Mouse (Mus musculus): ENCODE data around the gene Plcg1. TPM values are rescaled to one million over a fixed set of nuclear protein-coding genes. Genes with fewer than 3 reads are reported as not detected.

Gene Plcg1
- polyA plus RNA-seq, 1 experiment, result 14.9 TPM

DNA sequence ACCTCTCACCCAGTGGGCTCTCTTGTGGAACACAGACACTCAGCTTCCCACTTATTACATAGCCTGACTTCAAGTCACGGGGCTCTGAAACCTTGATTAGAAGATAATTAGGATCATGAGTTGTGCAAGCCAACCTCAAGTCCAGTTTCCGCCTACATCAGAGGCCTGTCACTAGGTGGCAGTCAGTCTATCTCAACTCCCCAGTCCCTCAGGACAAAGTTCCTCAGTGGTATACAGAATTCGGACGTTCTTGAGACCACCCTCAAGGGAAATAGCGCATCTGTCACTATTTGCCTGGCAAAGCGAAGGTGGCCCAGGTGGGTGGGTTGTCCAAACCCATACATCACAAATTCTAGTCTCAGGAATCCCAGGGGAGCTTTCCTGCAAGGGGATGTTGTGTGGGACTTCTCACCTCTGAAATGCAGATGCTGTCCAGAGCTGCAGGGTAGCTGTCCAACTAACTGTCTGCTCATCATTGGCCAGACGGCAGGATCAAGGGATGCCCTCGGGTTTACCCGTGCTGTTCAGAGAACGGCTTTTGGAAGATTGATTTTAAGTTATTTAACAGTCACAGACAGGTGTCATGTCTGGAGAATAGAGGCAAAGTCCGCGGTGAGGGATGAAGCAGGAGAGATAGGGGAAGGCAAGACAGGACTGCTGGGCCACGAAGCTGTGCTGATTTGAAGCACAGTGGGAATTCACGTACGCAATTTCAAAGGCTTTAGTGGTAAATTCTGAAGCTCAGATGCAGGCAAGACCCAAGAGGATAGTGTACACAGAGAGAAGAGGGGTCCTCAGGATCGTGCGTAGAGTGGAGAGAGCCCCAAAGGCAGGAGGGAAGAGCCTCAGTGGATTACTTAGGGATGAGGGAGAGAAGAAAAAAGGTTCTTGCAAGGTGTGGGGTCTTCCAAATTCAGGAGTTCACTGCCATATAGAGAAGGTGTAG lies 976 bp upstream of the Plcg1 start:
- no peak for TF ChIP-seq GATA1 (IDR thresholded peaks at IDR 0.05; ENCODE audit: low read length)

DNA sequence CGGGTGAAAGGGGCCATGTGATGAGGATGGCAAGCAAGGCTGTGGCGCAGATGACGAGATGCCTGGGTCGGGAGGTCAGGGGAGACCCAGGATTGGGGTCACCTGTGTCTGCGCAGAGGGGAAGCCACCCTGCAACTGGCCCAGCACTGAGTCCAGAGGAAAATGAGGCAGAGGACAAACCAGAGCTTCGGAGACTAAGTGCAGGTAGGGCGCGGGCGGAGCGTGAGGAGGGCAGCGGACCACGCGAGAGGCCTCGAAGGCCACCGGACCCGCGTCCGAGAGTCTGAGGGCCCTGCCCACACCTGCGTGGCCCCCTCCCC lies 343 bp upstream of the Plcg1 start:
- no peak for TF ChIP-seq GATA1 (IDR thresholded peaks at IDR 0.05; ENCODE audit: low read length)

DNA sequence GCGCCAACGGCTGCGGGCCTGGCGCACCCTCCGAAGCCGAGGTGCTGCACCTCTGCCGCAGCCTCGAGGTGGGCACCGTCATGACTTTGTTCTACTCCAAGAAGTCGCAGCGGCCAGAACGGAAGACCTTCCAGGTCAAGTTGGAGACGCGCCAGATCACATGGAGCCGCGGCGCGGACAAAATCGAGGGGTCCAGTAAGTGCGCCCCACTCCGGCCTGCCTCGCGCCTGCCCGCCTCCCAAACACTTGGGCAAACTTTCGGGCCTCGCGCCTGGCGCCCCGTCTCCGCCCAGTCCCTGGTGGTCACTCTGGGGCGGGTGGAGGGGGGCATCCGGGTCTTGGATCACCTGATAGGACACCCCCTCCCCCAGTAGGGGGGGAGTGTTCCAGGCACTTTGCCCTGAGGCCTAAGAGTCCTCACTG lies 750 bp downstream of the Plcg1 start:
- TF ChIP-seq GATA1 (IDR thresholded peaks at IDR 0.05; ENCODE audit: low read length), result no peak

DNA sequence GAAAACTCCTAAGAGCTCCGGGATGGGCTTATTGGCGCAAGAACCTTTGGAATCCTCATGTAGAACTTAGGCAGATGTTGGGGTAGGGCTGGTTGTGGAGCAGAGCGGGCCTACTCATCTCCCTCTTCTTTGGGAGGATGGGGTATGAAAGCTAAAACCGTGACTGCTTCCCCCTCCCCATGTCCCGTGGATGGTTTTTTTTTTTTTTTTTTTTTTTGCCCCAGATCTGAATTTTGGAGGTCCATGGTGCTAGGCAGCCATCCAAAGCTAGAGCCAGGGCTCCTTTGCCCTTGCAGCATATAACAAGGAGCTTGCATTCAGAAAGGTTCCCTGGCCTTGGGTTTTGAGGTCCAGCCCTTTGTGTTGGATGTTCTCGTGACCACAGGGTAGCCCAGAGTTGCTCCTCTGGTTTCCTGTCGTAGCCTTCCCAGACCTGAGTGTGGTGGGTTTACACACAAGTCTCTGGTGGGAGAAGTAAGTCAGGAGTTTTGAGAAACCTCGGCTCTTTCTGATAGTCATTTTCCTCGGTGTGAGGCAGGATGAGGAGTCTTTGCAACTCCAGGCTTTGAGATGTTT lies 1.4 kb downstream of the Plcg1 start:
- no peak for TF ChIP-seq GATA1 (IDR thresholded peaks at IDR 0.05; ENCODE audit: low read length)

DNA sequence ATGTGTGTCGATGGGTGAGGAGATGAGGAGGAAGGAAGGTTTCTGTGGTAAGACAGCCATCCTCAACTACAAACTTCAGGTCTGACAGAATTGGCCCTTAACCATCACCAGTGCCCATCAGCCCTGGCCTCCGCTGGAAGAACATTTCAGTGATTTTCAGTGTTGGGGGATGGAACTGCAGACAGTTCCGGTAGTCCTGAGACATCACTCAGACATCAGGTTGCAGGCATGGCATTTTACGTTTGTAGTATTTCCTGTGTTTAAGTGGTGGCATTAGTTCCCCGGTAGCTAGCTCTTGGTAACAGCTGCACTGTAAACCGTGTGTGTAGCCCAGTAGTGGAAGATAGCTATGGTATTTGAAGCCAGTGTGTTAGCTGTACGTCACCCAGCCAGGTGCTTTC lies 2.0 kb downstream of the Plcg1 start:
- no peak for TF ChIP-seq GATA1 (IDR thresholded peaks at IDR 0.05; ENCODE audit: low read length)

DNA sequence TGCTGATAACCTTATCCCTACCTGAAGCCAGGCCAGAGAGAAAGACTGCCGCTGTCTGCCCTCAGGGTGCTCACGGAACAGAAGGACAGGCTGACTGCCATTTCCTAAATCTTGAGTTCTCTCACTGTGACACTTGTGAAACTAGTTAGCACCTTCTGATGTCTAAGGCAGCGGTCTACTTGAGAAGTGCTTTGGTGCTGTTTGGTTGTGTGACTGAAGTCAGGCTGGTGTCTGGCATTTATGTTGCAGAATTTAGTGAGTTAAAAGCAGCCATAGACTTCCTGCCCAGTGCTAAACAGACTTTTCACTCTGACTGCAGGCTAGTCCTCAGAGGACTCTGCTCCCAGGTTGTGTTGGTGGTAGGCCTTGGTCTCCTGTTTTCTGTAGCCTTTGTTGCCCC lies 3.2 kb downstream of the Plcg1 start:
- no peak for TF ChIP-seq GATA1 (IDR thresholded peaks at IDR 0.05; ENCODE audit: low read length)

DNA sequence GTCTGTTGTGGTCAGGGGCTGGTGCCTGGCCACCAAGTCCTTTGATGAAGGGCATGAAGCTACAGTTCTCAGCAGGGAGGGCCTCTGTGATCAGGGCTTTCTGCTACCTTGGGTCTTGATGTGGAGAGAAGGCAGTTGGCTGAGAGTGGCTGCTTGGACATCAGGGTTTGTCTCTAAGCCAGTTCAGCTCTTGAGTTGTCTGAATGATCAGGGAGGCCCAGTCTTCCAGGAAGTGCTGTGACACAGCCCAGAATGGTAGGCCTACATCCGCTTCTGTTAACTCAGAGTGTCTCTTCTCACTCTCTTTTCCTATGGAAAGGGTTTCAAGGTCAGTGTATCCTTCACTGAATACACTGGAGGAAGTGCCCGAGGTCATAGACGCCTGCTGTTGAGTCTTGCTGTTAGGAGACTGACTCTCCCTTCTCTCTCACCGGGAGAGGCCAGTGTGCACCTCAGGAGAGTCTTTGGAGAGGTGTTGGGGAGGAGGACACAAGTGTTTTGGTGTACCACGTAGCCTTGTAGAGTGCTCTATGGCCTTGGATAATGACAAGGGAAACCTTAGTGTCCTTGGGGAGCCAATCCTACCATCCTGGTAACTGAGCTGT lies 4.7 kb downstream of the Plcg1 start:
- no peak for TF ChIP-seq GATA1 (IDR thresholded peaks at IDR 0.05; ENCODE audit: low read length)

DNA sequence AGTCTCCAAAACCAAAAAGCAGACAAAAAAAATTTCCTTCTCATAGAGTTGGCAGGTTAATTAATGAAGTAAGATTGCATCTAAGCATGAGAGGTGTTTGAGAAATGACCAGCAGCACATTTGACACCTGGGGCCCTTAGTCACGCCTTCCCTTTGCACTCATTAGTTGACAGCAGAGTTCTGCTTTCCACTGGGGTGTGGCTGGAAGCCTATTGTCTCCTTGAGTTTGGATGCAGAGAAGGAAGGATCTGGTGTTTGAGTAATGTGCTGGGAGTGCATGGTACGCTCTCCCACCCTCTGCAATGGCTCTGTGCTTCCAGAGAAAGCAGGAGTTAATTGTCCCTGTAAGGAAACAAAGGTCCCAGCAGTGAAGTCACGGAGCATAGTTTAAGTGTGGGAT lies 5.4 kb downstream of the Plcg1 start:
- TF ChIP-seq GATA1 (IDR thresholded peaks at IDR 0.05; ENCODE audit: low read length), result no peak

DNA sequence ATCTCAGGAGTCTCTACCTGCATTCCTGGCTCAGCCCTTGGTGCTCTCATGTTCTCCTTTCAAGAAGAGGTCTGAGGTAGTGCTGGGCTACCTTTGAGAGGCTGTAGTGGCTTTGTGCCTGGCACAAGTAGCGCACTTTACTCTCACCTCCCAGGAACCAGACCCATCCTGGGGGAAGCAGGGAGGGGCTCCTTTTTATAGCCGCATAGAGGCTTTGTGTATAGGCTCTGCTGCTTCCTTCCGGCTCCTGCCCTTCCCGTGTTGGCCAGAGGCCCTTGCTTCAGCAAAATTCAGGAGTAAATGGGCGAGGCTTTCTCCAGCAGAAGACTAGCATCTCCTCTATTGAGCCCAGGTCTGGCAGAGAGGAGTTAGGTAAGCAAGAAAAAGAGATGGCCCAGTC lies 7.3 kb downstream of the Plcg1 start:
- TF ChIP-seq GATA1 (IDR thresholded peaks at IDR 0.05; ENCODE audit: low read length), result no peak

DNA sequence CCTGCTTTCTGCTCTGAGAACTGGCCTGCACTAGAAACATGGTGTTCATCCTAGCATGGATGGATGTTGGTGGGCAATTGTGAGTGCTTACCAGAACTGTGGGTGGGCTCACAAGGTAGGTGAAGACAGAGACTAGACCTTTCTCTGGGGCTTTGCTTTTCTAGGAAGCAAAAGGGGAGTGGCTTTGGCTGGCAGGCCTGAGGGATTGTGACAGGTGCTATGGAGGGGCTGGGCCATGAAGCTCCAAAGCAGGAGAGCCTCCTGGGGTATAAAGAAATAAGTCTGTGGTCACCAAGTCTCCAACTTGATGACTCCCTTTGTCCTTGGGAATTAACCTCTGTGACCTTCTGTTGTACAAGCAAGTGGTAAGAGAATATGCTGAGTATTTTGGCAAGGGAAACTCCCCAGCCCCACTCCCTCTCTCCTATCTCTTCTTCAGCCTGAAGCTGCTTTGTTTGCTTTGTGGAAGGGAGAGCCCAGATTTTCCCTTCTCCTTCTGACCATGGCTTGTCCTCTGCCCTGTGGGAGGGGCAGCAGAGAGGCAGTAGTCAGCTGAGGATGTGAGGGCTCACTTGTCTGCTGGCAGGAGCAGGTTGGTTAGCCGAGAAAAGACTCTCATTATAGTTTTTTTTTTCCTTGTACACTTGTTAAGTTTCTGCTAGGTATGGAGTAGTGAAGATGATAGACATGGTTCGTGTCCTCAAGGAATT lies 8.7 kb downstream of the Plcg1 start:
- TF ChIP-seq GATA1 (IDR thresholded peaks at IDR 0.05; ENCODE audit: low read length), result no peak

DNA sequence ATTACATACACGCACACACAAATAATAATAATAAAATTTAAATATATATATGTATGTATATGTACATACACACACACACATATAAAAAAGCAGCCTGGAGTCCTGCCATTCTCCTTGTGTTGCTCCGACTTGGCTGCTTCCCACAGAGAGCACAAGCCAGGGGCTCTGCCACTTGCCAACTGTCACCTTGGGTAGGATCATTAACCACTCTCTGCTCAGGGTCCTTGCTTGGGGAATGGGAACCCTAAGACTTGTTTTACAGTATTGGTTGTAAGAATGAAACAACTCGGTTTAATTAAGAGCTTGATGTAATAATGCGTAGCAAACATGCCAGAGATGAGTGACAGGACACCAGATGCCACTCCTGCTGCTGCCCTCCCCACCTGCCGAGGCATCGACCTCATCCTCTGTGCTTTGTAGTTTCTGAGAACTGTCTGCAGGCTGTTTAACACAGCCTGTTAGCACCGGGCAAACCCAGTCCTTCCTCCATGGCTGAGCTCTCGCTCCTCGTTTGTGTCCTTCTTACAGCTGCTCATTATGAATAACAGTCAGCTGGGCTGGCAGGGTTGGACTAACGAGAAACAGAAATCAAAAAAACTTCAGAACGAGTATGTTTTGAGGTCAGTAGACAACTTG lies 9.5 kb downstream of the Plcg1 start:
- no peak for TF ChIP-seq GATA1 (IDR thresholded peaks at IDR 0.05; ENCODE audit: low read length)

DNA sequence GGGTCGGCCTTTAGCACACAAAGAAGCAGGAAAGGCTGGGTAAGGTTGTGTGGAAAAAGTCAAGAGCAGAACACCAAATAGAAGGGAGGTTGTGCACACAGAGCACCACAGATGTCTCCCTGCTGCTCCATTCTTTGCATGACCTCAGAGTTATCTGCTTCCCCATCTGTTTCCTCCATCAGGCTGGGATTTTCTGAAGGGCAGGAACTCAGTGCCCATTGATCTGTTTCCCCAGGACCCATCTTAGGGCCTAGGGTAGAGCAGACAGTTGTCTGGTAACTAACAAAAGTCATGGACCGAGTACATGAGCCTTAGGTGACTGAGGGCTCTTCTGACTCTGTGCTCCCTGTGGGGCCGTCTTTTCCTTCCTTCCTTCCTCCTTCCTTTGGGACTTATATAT lies 10.5 kb downstream of the Plcg1 start:
- TF ChIP-seq GATA1 (IDR thresholded peaks at IDR 0.05; ENCODE audit: low read length), result no peak

DNA sequence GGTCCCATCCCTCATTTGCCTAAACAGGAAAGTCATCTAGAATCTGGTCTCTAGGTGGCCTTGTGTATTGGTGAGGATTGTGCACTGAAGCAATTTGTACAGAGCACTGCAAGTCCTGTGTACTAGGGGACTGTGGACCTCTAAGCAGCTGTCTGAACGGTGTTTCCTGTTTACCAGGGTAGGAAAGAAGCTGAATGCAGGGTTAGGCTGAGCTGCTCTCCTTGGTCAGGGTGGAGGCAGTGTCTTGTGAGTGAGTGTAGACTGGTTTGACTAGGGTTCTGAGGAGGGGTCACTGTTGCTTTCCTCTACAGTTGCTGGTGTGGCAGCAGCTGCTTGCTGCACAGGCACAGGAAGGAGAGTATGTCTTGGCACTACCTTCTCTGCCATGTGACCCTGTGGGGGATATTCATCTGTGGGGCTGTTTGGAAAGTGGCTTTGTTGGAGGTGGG lies 11.1 kb downstream of the Plcg1 start:
- no peak for TF ChIP-seq GATA1 (IDR thresholded peaks at IDR 0.05; ENCODE audit: low read length)

DNA sequence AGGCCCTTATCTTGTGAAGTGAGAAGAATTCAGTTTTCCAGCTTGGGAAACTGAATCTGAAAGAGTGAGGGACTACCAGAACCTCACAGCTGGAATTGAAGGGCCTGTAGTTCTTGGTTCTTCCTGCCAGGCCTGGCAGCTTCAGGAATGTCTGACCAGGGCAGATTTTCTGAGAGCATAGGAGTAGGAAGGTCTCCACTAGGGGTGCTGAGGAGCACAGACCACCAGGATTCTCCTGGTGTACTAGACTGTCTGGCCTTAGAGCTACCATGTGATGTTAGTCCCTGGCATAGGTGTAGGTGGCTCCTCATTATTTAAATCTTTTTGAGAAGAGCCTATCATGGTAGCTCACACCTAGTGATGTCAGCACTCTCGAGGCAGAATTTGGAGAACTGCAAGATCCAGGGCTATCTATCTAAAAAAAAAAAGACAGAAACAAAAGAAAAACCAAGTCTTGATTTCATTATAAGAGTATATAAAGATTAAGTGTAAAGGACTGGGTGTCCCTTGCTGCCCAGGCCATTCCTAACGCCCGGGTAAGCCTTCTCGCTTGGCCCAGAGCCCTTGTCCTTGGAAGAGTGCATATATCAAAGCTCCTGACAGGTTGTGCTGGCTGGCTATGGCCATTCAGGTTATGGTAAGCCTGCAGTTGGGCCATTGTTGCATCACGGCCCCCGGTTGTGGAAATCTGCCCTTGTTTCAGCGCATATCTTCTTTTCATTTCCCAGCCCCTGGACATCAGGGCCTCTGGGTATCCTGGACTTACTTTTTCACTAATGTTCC lies 13.1 kb downstream of the Plcg1 start:
- TF ChIP-seq GATA1 (IDR thresholded peaks at IDR 0.05; ENCODE audit: low read length), result no peak

DNA sequence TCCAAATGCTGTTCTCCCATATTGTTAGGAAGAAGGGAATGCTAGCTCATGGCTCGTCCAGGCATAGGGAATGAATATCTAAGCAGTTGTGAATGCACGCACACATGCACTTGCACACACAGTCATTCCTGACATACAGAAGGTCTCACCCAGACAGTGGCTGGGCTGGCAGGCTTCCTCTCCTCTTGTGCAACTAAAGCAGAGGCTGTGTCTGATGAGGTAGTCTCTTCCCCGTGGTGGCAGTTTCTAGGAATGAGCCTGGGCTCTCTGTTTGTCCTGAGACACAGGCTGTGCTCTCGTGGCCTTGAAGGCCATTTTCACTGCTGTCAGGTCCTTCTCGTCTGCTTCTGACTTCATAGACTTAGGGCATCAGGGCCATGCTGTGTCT lies 13.7 kb downstream of the Plcg1 start:
- no peak for TF ChIP-seq GATA1 (IDR thresholded peaks at IDR 0.05; ENCODE audit: low read length)

Data from G1E-ER4 (cell line).